20 mouse cellular contexts compared by ENCODE assay signal in genomic region chr4:106524131-106524530, GRCm38 (mm10). TPM values are rescaled to one million over a fixed set of nuclear protein-coding genes. Genes with fewer than 3 reads are reported as not detected.
"Had no signal": no experiment of that assay in that cellular context is flagged by ENCODE, and none has a peak within 500 bp of the region (broad histone marks: within the 10 kb centered on the region; RNA-seq: fewer than 3 reads in every experiment).

No protein-coding gene starts in this region.

- H3K4me3 ChIP-seq: megakaryocyte, embryonic 14.5 days; midbrain, embryonic 13.5 days; midbrain, embryonic 15.5 days; neural tube, embryonic 12.5 days had no signal

- H3K27me3 ChIP-seq: midbrain, embryonic 13.5 days; midbrain, embryonic 15.5 days; neural tube, embryonic 12.5 days had no signal

- H3K4me2 ChIP-seq: lung, embryonic 14.5 days; midbrain, embryonic 11.5 days; midbrain, embryonic 13.5 days; midbrain, embryonic 15.5 days; neural tube, embryonic 12.5 days had no signal

- H3K9me3 ChIP-seq: megakaryocyte, embryonic 14.5 days; midbrain, embryonic 13.5 days; midbrain, embryonic 15.5 days; neural tube, embryonic 12.5 days had no signal

- H3K4me1 ChIP-seq: midbrain, embryonic 13.5 days; midbrain, embryonic 15.5 days; neural tube, embryonic 12.5 days had no signal

- H3K9ac ChIP-seq: lung, embryonic 14.5 days; midbrain, embryonic 13.5 days; midbrain, embryonic 15.5 days; neural tube, embryonic 12.5 days had no signal

- DNase-seq: lung, adult 18-20 months; lung, embryonic 14.5 days; lung, postnatal 10 days; lung, postnatal 4 days; right cerebral cortex, postnatal 14 days; thymus, adult 18-20 months; thymus, postnatal 14 days; thymus, postnatal 36 days had no signal

- ATAC-seq: midbrain, embryonic 13.5 days; midbrain, embryonic 15.5 days had no signal

- H3K27ac ChIP-seq: midbrain, embryonic 13.5 days; midbrain, embryonic 15.5 days; neural tube, embryonic 12.5 days had no signal

- H3K36me3 ChIP-seq: midbrain, embryonic 13.5 days; midbrain, embryonic 15.5 days; neural tube, embryonic 12.5 days had no signal

RNA-seq across cellular contexts. Expression of gene Bsnd, which starts 32.0 kb away (rescaled TPM):
- total RNA-seq: midbrain, postnatal 0 days; monocyte, adult 5-6 weeks; neutrophil, adult 5-6 weeks had no signal
- polyA plus RNA-seq: lung, embryonic 14.5 days; lung, embryonic 16.5 days; midbrain, embryonic 11.5 days; midbrain, embryonic 13.5 days; midbrain, embryonic 15.5 days; midbrain, postnatal 0 days; neural tube, embryonic 12.5 days; neural tube, embryonic 14.5 days; stomach, embryonic 14.5 days; stomach, embryonic 16.5 days had no signal
